Mouse (Mus musculus): ENCODE measurements around the gene AC141477.1. TPM values are rescaled to one million over a fixed set of nuclear protein-coding genes. Genes with fewer than 3 reads are reported as not detected.

AC141477.1 gene
- polyA plus RNA-seq (2017; shearing (Covaris generic)): 1 to 10 TPM in 2 of 3 experiments, not detected in 1; 2.5 to 6.2 TPM

GRCm38 (mm10) chr10:76440281-76440680 is at the start of gene AC141477.1:
AC141477.1 (minus strand) TSS chr10:76440444.
- ATAC-seq: no peak

- ATAC-seq: no peak
Observed at GRCm38 (mm10) chr10:76489205-76489604, 49.0 kb upstream of the AC141477.1 start.

GRCm38 (mm10) chr10:76488265-76488664 is 48.0 kb upstream of the AC141477.1 start:
- ATAC-seq: no peak

- ATAC-seq: no peak
Observed at GRCm38 (mm10) chr10:76486302-76486701, 46.1 kb upstream of the AC141477.1 start.

- no peak for ATAC-seq
Observed at GRCm38 (mm10) chr10:76481480-76481879, 41.2 kb upstream of the AC141477.1 start.

GRCm38 (mm10) chr10:76480851-76481250 is 40.6 kb upstream of the AC141477.1 start:
- no peak for ATAC-seq

GRCm38 (mm10) chr10:76473759-76474158 is 33.5 kb upstream of the AC141477.1 start:
- ATAC-seq: no peak

- peak; percentile 96 for ATAC-seq
Observed at GRCm38 (mm10) chr10:76468203-76469162, 28.2 kb upstream of the AC141477.1 start, which contains the start of the genes Mcm3ap and Ybey. Mcm3ap (plus strand) TSS chr10:76468927. Ybey (minus strand) TSS chr10:76469114.

GRCm38 (mm10) chr10:76462721-76463120 is 22.5 kb upstream of the AC141477.1 start:
- no peak for ATAC-seq

GRCm38 (mm10) chr10:76462312-76462711 is 22.1 kb upstream of the AC141477.1 start:
- ATAC-seq: no peak

- ATAC-seq: no peak
Observed at GRCm38 (mm10) chr10:76461255-76461654, 21.0 kb upstream of the AC141477.1 start.

- ATAC-seq: peak; percentile 43
Observed at GRCm38 (mm10) chr10:76455289-76455688, 15.0 kb upstream of the AC141477.1 start.

- ATAC-seq: no peak
Observed at GRCm38 (mm10) chr10:76448851-76449250, 8.6 kb upstream of the AC141477.1 start, which contains the start of gene 2610028H24Rik. 2610028H24Rik (plus strand) TSS chr10:76449081.

- no peak for ATAC-seq
Observed at GRCm38 (mm10) chr10:76447406-76448229, 7.4 kb upstream of the AC141477.1 start.

GRCm38 (mm10) chr10:76445996-76446681 is 5.9 kb upstream of the AC141477.1 start:
- no peak for ATAC-seq

- ATAC-seq: peak; percentile 94
Observed at GRCm38 (mm10) chr10:76442178-76443088, 2.2 kb upstream of the AC141477.1 start, which contains the start of gene Pcnt. Pcnt (minus strand) TSS chr10:76442786.

- no peak for ATAC-seq
Observed at GRCm38 (mm10) chr10:76439107-76439890, 945 bp downstream of the AC141477.1 start.

GRCm38 (mm10) chr10:76433925-76434324 is 6.3 kb downstream of the AC141477.1 start:
- ATAC-seq: no peak

- ATAC-seq: no peak
Observed at GRCm38 (mm10) chr10:76425674-76426073, 14.6 kb downstream of the AC141477.1 start.

- ATAC-seq: no peak
Observed at GRCm38 (mm10) chr10:76416811-76417210, 23.4 kb downstream of the AC141477.1 start.
